Mouse (Mus musculus) heart, embryonic 14.5 days (tissue): ENCODE results near the gene Cdc123. TPM values are rescaled to one million over a fixed set of nuclear protein-coding genes. Genes with fewer than 3 reads are reported as not detected.

Experiments used
- ATAC-seq: fragments of 200-750 bp; cut with Nextera tagmentation; 2 replicates; pipeline ENCODE4 v1.8.0; 2017; ENCODE audit warnings: low read depth, moderate TSS enrichment; ENCODE audit not compliant: insufficient number of reproducible peaks, insufficient read depth, low FRiP score
- H3K27ac ChIP-seq, 2 experiments: fragments of 200-500 bp in 1 of 2; fragments of 300-500 bp in 1 of 2; sonication (generic) in 1 of 2; replicated peaks in 1 of 2; 2 replicates each; pipeline ENCODE4 v1.5.1; 2012 to 2014; ENCODE audit warnings: low read depth in 2 of 2, low read length in 2 of 2, control low read depth in 1 of 2, mild to moderate bottlenecking in 1 of 2, mixed read lengths in 1 of 2; ENCODE audit not compliant: control insufficient read depth in 1 of 2, insufficient read depth in 1 of 2
- H3K27me3 ChIP-seq: fragments of 300-500 bp; sonication (generic); 2 replicates; pipeline ENCODE4 v1.6.1; 2014; ENCODE audit warnings: mild to moderate bottlenecking, low read length, control low read depth; ENCODE audit not compliant: control insufficient read depth, insufficient read depth
- H3K36me3 ChIP-seq: fragments of 300-500 bp; sonication (generic); 2 replicates; pipeline ENCODE4 v1.6.1; 2014; ENCODE audit warnings: mild to moderate bottlenecking, control low read depth, low read length, mixed read lengths; ENCODE audit not compliant: control insufficient read depth, insufficient read depth
- H3K4me1 ChIP-seq, 2 experiments: fragments of 200-500 bp in 1 of 2; fragments of 300-500 bp in 1 of 2; sonication (generic) in 1 of 2; 2 replicates each; pipeline ENCODE4 v1.6.1; 2012 to 2014; ENCODE audit warnings: low read length in 2 of 2, control low read depth in 1 of 2, mixed read lengths in 1 of 2; ENCODE audit not compliant: control insufficient read depth in 2 of 2, insufficient read depth in 2 of 2
- H3K4me2 ChIP-seq: fragments of 300-500 bp; sonication (generic); 2 replicates; pipeline ENCODE4 v1.6.1; 2014; ENCODE audit warnings: mild to moderate bottlenecking, low read length
- H3K4me3 ChIP-seq, 2 experiments: fragments of 200-500 bp in 1 of 2; fragments of 300-500 bp in 1 of 2; sonication (generic) in 1 of 2; 2 replicates each; pipeline ENCODE4 v1.5.1; 2012 to 2014; ENCODE audit warnings: low read length in 2 of 2, mild to moderate bottlenecking in 2 of 2, control low read depth in 1 of 2, low read depth in 1 of 2, moderate library complexity in 1 of 2; ENCODE audit not compliant: control insufficient read depth in 1 of 2, insufficient read depth in 1 of 2
- H3K9ac ChIP-seq: fragments of 300-500 bp; sonication (generic); 2 replicates; pipeline ENCODE4 v1.6.1; 2014; ENCODE audit warnings: mild to moderate bottlenecking, low read length
- H3K9me3 ChIP-seq: fragments of 300-500 bp; sonication (generic); 2 replicates; pipeline ENCODE4 v1.6.1; 2016; ENCODE audit warnings: low read length, control low read depth; ENCODE audit not compliant: control insufficient read depth
- WGBS: fragments of 180-500 bp; shearing (Covaris S2); extraction: QIAGEN DNeasy Blood & Tissue Kit; methylation state at CpG from one replicate; pipeline ENCODE4 v1.1.7; 2014; 5-methylcytosine and 5-hydroxymethylcytosine counted together
- polyA plus RNA-seq: library from polyadenylated mRNA; unstranded; fragments of >200 nt; fragmentation: Nextera tagmentation; extraction: Ambion mirVana; gene quantifications from 2 replicates; pipeline ENCODE4 v1.2.1, GENCODE M21; 2014

The Cdc123 gene
- polyA plus RNA-seq, 1 experiment from 2014 or later: 189 TPM

GRCm38 (mm10) chr2:5750872-5751271 is 94.1 kb downstream of the Cdc123 start:
- H3K4me2 ChIP-seq: no peak overlapping the region
- H3K9ac ChIP-seq: no peak overlapping the region
- H3K4me3 ChIP-seq: no peak overlapping the region
- no peaks in the 10 kb centered on the region for H3K4me1 ChIP-seq
- ATAC-seq: no peak
- 76% methylated on average over 3 of the region's 3 CpGs for WGBS
- H3K36me3 ChIP-seq: no peaks in the 10 kb centered on the region
- no peaks in the 10 kb centered on the region for H3K9me3 ChIP-seq
- H3K27me3 ChIP-seq: no peaks in the 10 kb centered on the region
- H3K27ac ChIP-seq: no peak overlapping the region

- H3K4me1 ChIP-seq: no peaks in the 10 kb centered on the region
- H3K27me3 ChIP-seq: no peaks in the 10 kb centered on the region
- H3K4me2 ChIP-seq: no peak overlapping the region
- H3K9ac ChIP-seq: no peak overlapping the region
- no peak overlapping the region for H3K27ac ChIP-seq
- no peak for ATAC-seq
- no peak overlapping the region for H3K4me3 ChIP-seq
- no peaks in the 10 kb centered on the region for H3K9me3 ChIP-seq
- H3K36me3 ChIP-seq: no peaks in the 10 kb centered on the region
- 82% methylated on average over 6 of the region's 6 CpGs for whole genome bisulfite sequencing
These were observed 95.8 kb downstream of the Cdc123 start for GRCm38 (mm10) chr2:5749210-5749609.

- Histone ChIP-seq H3K4me3 (no peak overlapping the region), H3K27ac (no peak overlapping the region), H3K27me3 (no peaks in the 10 kb centered on the region), H3K9me3 (0 out of 2 replicates have a peak, but pooled peaks cover 3% of the 10 kb centered on the region), H3K4me2 (no peak overlapping the region), H3K36me3 (no peaks in the 10 kb centered on the region), H3K9ac (no peak overlapping the region), H3K4me1 (no peaks in the 10 kb centered on the region)
- no peak for ATAC-seq
- WGBS: 78% methylated on average over 5 of the region's 5 CpGs
These were observed 97.4 kb downstream of the Cdc123 start for GRCm38 (mm10) chr2:5747545-5748043.

GRCm38 (mm10) chr2:5746529-5746928 is 98.4 kb downstream of the Cdc123 start:
- H3K27me3 ChIP-seq: no peaks in the 10 kb centered on the region
- WGBS: 73% methylated on average over 12 of the region's 12 CpGs
- no peak overlapping the region for H3K4me3 ChIP-seq
- H3K36me3 ChIP-seq: no peaks in the 10 kb centered on the region
- no peak for ATAC-seq
- no peaks in the 10 kb centered on the region for H3K4me1 ChIP-seq
- H3K9me3 ChIP-seq: 0 out of 2 replicates have a peak, but pooled peaks cover 3% of the 10 kb centered on the region
- H3K9ac ChIP-seq: no peak overlapping the region
- no peak overlapping the region for H3K4me2 ChIP-seq
- H3K27ac ChIP-seq: no peak overlapping the region

Other genes with a start within 250 kb of the Cdc123 start
- 3.4 and 5.6 TPM in 2 replicates for gene Camk1d, start 130.6 kb downstream of the Cdc123 start, polyA plus RNA-seq
- gene Nudt5, start 145 bp downstream of the Cdc123 start, polyA plus RNA-seq: 52.7 and 57.2 TPM in 2 replicates
- gene Gm13199, start 17.8 kb upstream of the Cdc123 start, polyA plus RNA-seq: 0.61 and 1.1 TPM in 2 replicates
- 45.2 and 52.9 TPM in 2 replicates for gene Sec61a2, start 50.3 kb upstream of the Cdc123 start, polyA plus RNA-seq
- gene Dhtkd1, start 97.6 kb upstream of the Cdc123 start, polyA plus RNA-seq: 1.9 and 3.3 TPM in 2 replicates
- 6.6 and 8.1 TPM in 2 replicates for gene Upf2, start 106.3 kb upstream of the Cdc123 start, polyA plus RNA-seq